8 mouse cellular contexts compared by ENCODE assay signal in the genomic region with DNA sequence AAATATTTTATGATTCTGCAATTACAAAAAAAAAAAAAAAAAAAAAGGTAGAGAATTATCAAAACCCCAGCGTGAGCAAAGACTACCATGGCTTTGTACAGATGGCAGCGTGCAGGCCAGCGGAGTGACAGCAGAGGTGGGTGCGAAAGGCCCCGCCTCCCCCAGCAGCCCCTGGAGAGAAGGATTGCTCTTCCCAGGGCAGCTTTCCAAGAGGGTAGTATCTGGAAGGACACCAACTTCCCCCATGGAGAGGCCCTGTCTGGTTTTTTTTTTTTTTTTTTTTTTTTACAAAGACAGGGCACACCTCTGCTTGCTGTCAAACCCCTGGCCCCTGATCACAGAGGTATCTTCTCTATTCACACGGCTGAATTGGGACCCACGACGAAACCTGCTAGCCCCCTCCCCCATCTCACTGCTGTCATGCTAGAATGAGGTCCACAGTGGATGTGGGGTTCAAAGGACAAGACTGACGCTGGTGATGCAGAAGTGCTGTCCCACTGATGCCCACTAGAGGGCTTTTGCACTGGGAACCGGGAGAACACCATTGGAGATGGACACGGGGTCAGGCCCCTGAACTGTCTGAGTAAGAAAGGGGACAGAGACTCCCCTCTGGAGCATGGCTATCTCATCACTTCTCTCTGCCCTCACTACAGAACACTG.
DNase-seq lines count a peak whose midpoint lies in the region; ATAC-seq lines count a peak whose summit lies in the region.

No protein-coding gene starts in this region.

- DNase-seq in liver: peak; percentile 57
- DNase-seq in adrenal gland, adult (ENCODE audit: inconsistent age in 2 of 2, low spot score in 1 of 2): peak; percentile 48 to 84
- peak; percentile 88 for DNase-seq in embryo, embryonic 10.5 days (ENCODE audit: low spot score)
- peak; percentile 73 to 82 for DNase-seq in heart, postnatal 14 days
- peak; percentile 9 to 21 for DNase-seq in left cerebral cortex, postnatal 14 days (ENCODE audit: low spot score in 2 of 2)
- DNase-seq in midbrain, embryonic 14.5 days: peak; percentile 78
- DNase-seq in thymus, postnatal 10 days (ENCODE audit: low spot score in 2 of 2): peak; percentile 16 to 61

- H3K4me3 ChIP-seq in liver, embryonic 12.5 days: no peak overlapping the region
- H3K4me3 ChIP-seq in midbrain, embryonic 14.5 days (replicated peaks; ENCODE audit: low read depth, low read length): no peak overlapping the region

- no peak overlapping the region for H3K9ac ChIP-seq in liver, embryonic 12.5 days
- H3K9ac ChIP-seq in midbrain, embryonic 14.5 days (replicated peaks; ENCODE audit: low read length): no peak overlapping the region

- no peaks in the 10 kb centered on the region for H3K36me3 ChIP-seq in liver, embryonic 12.5 days
- H3K36me3 ChIP-seq in midbrain, embryonic 14.5 days (ENCODE audit: control insufficient read depth, insufficient read depth, low read length): no peaks in the 10 kb centered on the region

- H3K27ac ChIP-seq in liver, embryonic 12.5 days: no peak overlapping the region
- H3K27ac ChIP-seq in midbrain, embryonic 14.5 days (replicated peaks; ENCODE audit: low read depth, low read length): peak overlapping the region; percentile 45

- no peaks in the 10 kb centered on the region for H3K4me1 ChIP-seq in liver, embryonic 12.5 days
- peaks cover 90% of the 10 kb centered on the region for H3K4me1 ChIP-seq in midbrain, embryonic 14.5 days (ENCODE audit: control insufficient read depth, insufficient read depth, low read length)

- H3K27me3 ChIP-seq in liver, embryonic 12.5 days (replicated peaks): peaks cover 20% of the 10 kb centered on the region; the same call in 1 of the 2 replicates
- H3K27me3 ChIP-seq in midbrain, embryonic 14.5 days (ENCODE audit: control insufficient read depth, insufficient read depth, low read length): no peaks in the 10 kb centered on the region

- intact Hi-C loops in heart, postnatal 14 days (cut with DNase I): loop anchor here (2.0 to 5.0 kb wide), 2 partner anchors 51 to 74 kb away; no protein-coding TSS in a partner anchor
- intact Hi-C loops in left cerebral cortex, postnatal 14 days (cut with DNase I): no loop called here

- no peaks in the 10 kb centered on the region for H3K9me3 ChIP-seq in liver, embryonic 12.5 days (replicated peaks)
- H3K9me3 ChIP-seq in midbrain, embryonic 14.5 days (ENCODE audit: control insufficient read depth, low read length): no peaks in the 10 kb centered on the region

- no peak overlapping the region for H3K4me2 ChIP-seq in liver, embryonic 12.5 days
- no peak overlapping the region for H3K4me2 ChIP-seq in midbrain, embryonic 14.5 days (ENCODE audit: low read length)

- 42% methylated on average over 11 of the region's 11 CpGs for WGBS in liver, embryonic 12.5 days (ENCODE audit: insufficient replicate concordance)
- WGBS in midbrain, embryonic 14.5 days: 20% methylated on average over 11 of the region's 11 CpGs

- no peak for ATAC-seq in liver, embryonic 12.5 days
- ATAC-seq in midbrain, embryonic 14.5 days (ENCODE audit: low FRiP score, low TSS enrichment): no peak

Comparison
In these comparisons a context has a peak if more than half of its experiments do, and no peak if none do; other contexts are left out.
1. DNase-seq: peak in every context shown above with its lines; median percentile 88 in embryo, embryonic 10.5 days; 78 in midbrain, embryonic 14.5 days; 78 in heart, postnatal 14 days; 66 in adrenal gland, adult; 57 in liver; 38 in thymus, postnatal 10 days; 15 in left cerebral cortex, postnatal 14 days.